Mouse (Mus musculus): ENCODE data around the gene Rsbn1l. TPM values are rescaled to one million over a fixed set of nuclear protein-coding genes. Genes with fewer than 3 reads are reported as not detected.

Gene Rsbn1l
- polyA plus RNA-seq, 1 experiment, result 2.2 TPM

- Histone ChIP-seq H3K36me3 (ENCODE audit: control insufficient read depth, insufficient read depth) (no peaks in the 10 kb centered on the region), H3K79me2 (ENCODE audit: control insufficient read depth, insufficient read depth) (peaks cover 62% of the 10 kb centered on the region), H3K27me3 (ENCODE audit: control insufficient read depth, insufficient read depth, insufficient read length) (no peaks in the 10 kb centered on the region), H3K4me3 (peak overlapping the region; percentile 90), H3ac (ENCODE audit: control insufficient read depth, insufficient read length) (peak overlapping the region; percentile 69), H3K4me2 (ENCODE audit: low read depth) (peak overlapping the region; percentile 90)
- TF ChIP-seq MYOG (IDR thresholded peaks at IDR 0.05; ENCODE audit: control insufficient read depth in 1 of 3, insufficient read depth in 1 of 3, insufficient read length in 2 of 3, low read depth in 2 of 3) (peak in 1 of 3 experiments; percentile 8), REST (IDR thresholded peaks at IDR 0.05; ENCODE audit: insufficient read depth, insufficient read length) (no peak), TCF12 (IDR thresholded peaks at IDR 0.05; ENCODE audit: insufficient read depth, poor library complexity, severe bottlenecking) (no peak), USF1 (IDR thresholded peaks at IDR 0.05; ENCODE audit: low read depth) (no peak)
These were observed 5.1 kb downstream of the Rsbn1l start for GRCm38 (mm10) chr5:20950855-20951650.

- peak overlapping the region; percentile 90 for H3K4me2 ChIP-seq (ENCODE audit: low read depth)
- H3K4me3 ChIP-seq, result peak overlapping the region; percentile 90
- peaks cover 67% of the 10 kb centered on the region for H3K79me2 ChIP-seq (ENCODE audit: control insufficient read depth, insufficient read depth)
- no peak for TF ChIP-seq POLR2A (IDR thresholded peaks at IDR 0.05; ENCODE audit: insufficient read length, low read depth)
- TF ChIP-seq SRF (IDR thresholded peaks at IDR 0.05; ENCODE audit: control insufficient read depth, insufficient read length, low read depth), result no peak
- no peak for TF ChIP-seq MYOD1 (IDR thresholded peaks at IDR 0.05; ENCODE audit: control insufficient read depth in 1 of 3, insufficient read length in 2 of 3, low read depth in 2 of 3)
- TF ChIP-seq MYOG (IDR thresholded peaks at IDR 0.05; ENCODE audit: control insufficient read depth in 1 of 3, insufficient read depth in 1 of 3, insufficient read length in 2 of 3, low read depth in 2 of 3), result no peak
- no peak for TF ChIP-seq USF1 (IDR thresholded peaks at IDR 0.05; ENCODE audit: low read depth)
- TF ChIP-seq E2F4 (IDR thresholded peaks at IDR 0.05; ENCODE audit: insufficient read depth), result no peak
- TF ChIP-seq CEBPB (IDR thresholded peaks at IDR 0.05; ENCODE audit: insufficient read depth, poor library complexity, severe bottlenecking), result no peak
- TF ChIP-seq REST (IDR thresholded peaks at IDR 0.05; ENCODE audit: insufficient read depth, insufficient read length), result no peak
- no peak for TF ChIP-seq POLR2AphosphoS2 (IDR thresholded peaks at IDR 0.05; ENCODE audit: insufficient read length, low read depth)
- no peak for TF ChIP-seq TCF3 (IDR thresholded peaks at IDR 0.05; ENCODE audit: insufficient read length, low read depth)
- no peak for TF ChIP-seq MAX (IDR thresholded peaks at IDR 0.05; ENCODE audit: low read depth)
- no peak for TF ChIP-seq TCF12 (IDR thresholded peaks at IDR 0.05; ENCODE audit: insufficient read depth, poor library complexity, severe bottlenecking)
- peak overlapping the region; percentile 69 for H3ac ChIP-seq (ENCODE audit: control insufficient read depth, insufficient read length)
- no peaks in the 10 kb centered on the region for H3K27me3 ChIP-seq (ENCODE audit: control insufficient read depth, insufficient read depth, insufficient read length)
- H3K36me3 ChIP-seq (ENCODE audit: control insufficient read depth, insufficient read depth), result no peaks in the 10 kb centered on the region
These were observed 5.7 kb downstream of the Rsbn1l start for GRCm38 (mm10) chr5:20950516-20950854.

GRCm38 (mm10) chr5:20950093-20950492 lies 6.1 kb downstream of the Rsbn1l start:
- peak overlapping the region; percentile 90 for H3K4me2 ChIP-seq (ENCODE audit: low read depth)
- TF ChIP-seq POLR2A (IDR thresholded peaks at IDR 0.05; ENCODE audit: insufficient read length, low read depth) (no peak), SRF (IDR thresholded peaks at IDR 0.05; ENCODE audit: control insufficient read depth, insufficient read length, low read depth) (no peak), MYOD1 (IDR thresholded peaks at IDR 0.05; ENCODE audit: control insufficient read depth in 1 of 3, insufficient read length in 2 of 3, low read depth in 2 of 3) (no peak), TCF12 (IDR thresholded peaks at IDR 0.05; ENCODE audit: insufficient read depth, poor library complexity, severe bottlenecking) (no peak), REST (IDR thresholded peaks at IDR 0.05; ENCODE audit: insufficient read depth, insufficient read length) (no peak), USF1 (IDR thresholded peaks at IDR 0.05; ENCODE audit: low read depth) (no peak), MYOG (IDR thresholded peaks at IDR 0.05; ENCODE audit: control insufficient read depth in 1 of 3, insufficient read depth in 1 of 3, insufficient read length in 2 of 3, low read depth in 2 of 3) (no peak), TCF3 (IDR thresholded peaks at IDR 0.05; ENCODE audit: insufficient read length, low read depth) (no peak), CEBPB (IDR thresholded peaks at IDR 0.05; ENCODE audit: insufficient read depth, poor library complexity, severe bottlenecking) (no peak)
- no peaks in the 10 kb centered on the region for H3K27me3 ChIP-seq (ENCODE audit: control insufficient read depth, insufficient read depth, insufficient read length)
- peak overlapping the region; percentile 90 for H3K4me3 ChIP-seq
- H3K36me3 ChIP-seq (ENCODE audit: control insufficient read depth, insufficient read depth), result no peaks in the 10 kb centered on the region
- H3K79me2 ChIP-seq (ENCODE audit: control insufficient read depth, insufficient read depth), result peaks cover 70% of the 10 kb centered on the region
- no peak overlapping the region for H3ac ChIP-seq (ENCODE audit: control insufficient read depth, insufficient read length)

- peaks cover 92% of the 10 kb centered on the region for H3K79me2 ChIP-seq (ENCODE audit: control insufficient read depth, insufficient read depth)
- H3K4me3 ChIP-seq, result no peak overlapping the region
- H3K4me2 ChIP-seq (ENCODE audit: low read depth), result no peak overlapping the region
- H3K36me3 ChIP-seq (ENCODE audit: control insufficient read depth, insufficient read depth), result no peaks in the 10 kb centered on the region
- no peak overlapping the region for H3ac ChIP-seq (ENCODE audit: control insufficient read depth, insufficient read length)
- no peaks in the 10 kb centered on the region for H3K27me3 ChIP-seq (ENCODE audit: control insufficient read depth, insufficient read depth, insufficient read length)
- TF ChIP-seq MYOG (IDR thresholded peaks at IDR 0.05; ENCODE audit: control insufficient read depth in 1 of 3, insufficient read depth in 1 of 3, insufficient read length in 2 of 3, low read depth in 2 of 3) (peak in 1 of 3 experiments; percentile 24), SRF (IDR thresholded peaks at IDR 0.05; ENCODE audit: control insufficient read depth, insufficient read length, low read depth) (no peak), MYOD1 (IDR thresholded peaks at IDR 0.05; ENCODE audit: control insufficient read depth in 1 of 3, insufficient read length in 2 of 3, low read depth in 2 of 3) (peak in 1 of 3 experiments; percentile 59)
These were observed 9.3 kb downstream of the Rsbn1l start for GRCm38 (mm10) chr5:20946906-20947305.

Measured in myocyte (in vitro differentiated cells).